Mouse (Mus musculus) brain, embryonic 14.5 days (tissue): ENCODE measurements around the gene Gnb2.

Source experiments
- CTCF ChIP-seq: fragments of 200-500 bp; IDR thresholded peaks from 2 replicates; pipeline ENCODE4 v1.5.1; 2012; ENCODE audit warnings: inconsistent platforms, mild to moderate bottlenecking, moderate library complexity, borderline replicate concordance; ENCODE audit not compliant: insufficient read depth, insufficient read length; ENCODE audit errors: extremely low read depth
- POLR2A ChIP-seq: fragments of 200-500 bp; IDR thresholded peaks from 2 replicates; pipeline ENCODE4 v1.6.1; 2012; ENCODE audit warnings: mild to moderate bottlenecking, inconsistent platforms, borderline replicate concordance; ENCODE audit not compliant: poor library complexity, insufficient read depth, insufficient read length, severe bottlenecking; ENCODE audit errors: extremely low read depth

DNA sequence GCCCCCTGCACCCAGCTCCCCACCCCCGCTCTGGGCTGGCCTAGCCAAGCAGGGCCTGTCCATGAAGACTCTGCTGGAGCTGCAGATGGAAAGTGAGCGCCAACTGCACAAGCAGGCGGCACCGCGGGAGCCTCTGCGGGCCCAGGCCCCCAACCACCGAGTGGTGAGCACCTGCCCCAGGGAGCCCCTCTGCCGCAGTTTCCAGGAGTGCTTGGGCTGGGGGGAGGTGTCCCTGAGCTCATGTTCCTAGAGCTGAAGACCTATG lies 9.1 kb downstream of the Gnb2 start:
- TF ChIP-seq CTCF, result no peak
- no peak for TF ChIP-seq POLR2A
